Comparison of ENCODE assay signal across 11 mouse cellular contexts in the genomic region with DNA sequence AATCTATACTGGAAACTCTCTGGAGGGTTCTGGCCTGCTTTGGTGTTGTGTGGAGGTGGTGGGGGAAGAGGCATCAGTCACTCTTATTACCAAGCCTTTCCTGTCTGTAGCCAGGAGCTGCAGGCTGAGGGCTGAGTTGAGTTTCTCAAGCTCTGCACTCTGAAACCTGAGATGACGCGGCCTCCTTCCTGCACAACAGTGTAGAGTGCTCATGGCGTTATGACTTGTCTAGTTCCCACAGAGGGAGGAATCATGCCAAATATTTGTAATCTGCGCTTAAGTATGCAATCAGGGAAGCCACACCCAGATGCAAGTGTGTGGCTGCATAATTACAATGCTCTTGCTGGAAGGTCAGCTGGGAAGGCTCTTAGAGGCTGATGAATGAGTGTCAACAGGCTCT.
DNase-seq lines count a peak whose midpoint lies in the region; ATAC-seq and TF ChIP-seq lines count a peak whose summit lies in the region.
"Had no signal": no experiment of that assay in that cellular context is flagged by ENCODE, and none has a peak within 500 bp of the region (broad histone marks: within the 10 kb centered on the region; RNA-seq: fewer than 3 reads in every experiment).

No protein-coding gene starts in this region.

- H3K9ac ChIP-seq in intestine, embryonic 16.5 days (ENCODE audit: low read depth, low read length): no peak overlapping the region
- no peak overlapping the region for H3K9ac ChIP-seq in intestine, postnatal 0 days (ENCODE audit: low read depth, low read length)
- H3K9ac ChIP-seq in heart, embryonic 14.5 days (ENCODE audit: low read length): no peak overlapping the region
- H3K9ac ChIP-seq: intestine, embryonic 15.5 days; midbrain, embryonic 12.5 days had no signal

- H3K27ac ChIP-seq in intestine, embryonic 16.5 days (ENCODE audit: low read length): no peak overlapping the region
- no peak overlapping the region for H3K27ac ChIP-seq in intestine, postnatal 0 days (ENCODE audit: low read depth, low read length)
- peak overlapping the region in 1 of 2 experiments; percentile 44; a peak in 2 of 4 replicates for H3K27ac ChIP-seq in heart, embryonic 14.5 days (replicated peaks in 1 of 2; ENCODE audit: control insufficient read depth in 1 of 2, insufficient read depth in 1 of 2, low read depth in 2 of 2, low read length in 2 of 2)
- H3K27ac ChIP-seq: intestine, embryonic 15.5 days; midbrain, embryonic 12.5 days had no signal

- H3K27me3 ChIP-seq in intestine, embryonic 16.5 days (replicated peaks; ENCODE audit: control insufficient read depth, insufficient read depth, low read length): no peaks in the 10 kb centered on the region
- no peaks in the 10 kb centered on the region for H3K27me3 ChIP-seq in intestine, postnatal 0 days (replicated peaks; ENCODE audit: control insufficient read depth, insufficient read depth, low read length)
- no peaks in the 10 kb centered on the region for H3K27me3 ChIP-seq in heart, embryonic 14.5 days (ENCODE audit: control insufficient read depth, insufficient read depth, low read length)
- H3K27me3 ChIP-seq: intestine, embryonic 15.5 days; midbrain, embryonic 12.5 days had no signal

- WGBS in intestine, embryonic 16.5 days: 63% methylated on average over 4 of the region's 4 CpGs
- 58% methylated on average over 4 of the region's 4 CpGs for WGBS in intestine, postnatal 0 days
- 18% methylated on average over 4 of the region's 4 CpGs for WGBS in heart, embryonic 14.5 days

- DNase-seq in kidney, postnatal 36 days: peak; percentile 8 to 29
- peak; percentile 8 for DNase-seq in skeletal muscle tissue, adult 2 months (ENCODE audit: low read depth, low spot score)
- DNase-seq in ovary, postnatal 10 days (ENCODE audit: low spot score): no peak
- no peak for DNase-seq in left cerebral cortex, adult 11 months (ENCODE audit: low spot score)
- DNase-seq in frontal cortex, postnatal 10 days (ENCODE audit: low spot score in 2 of 2): no peak
- DNase-seq: cerebellum, adult 11 months had no signal

- ATAC-seq in intestine, embryonic 16.5 days: peak; percentile 23; the same call in 1 of the 2 replicates
- ATAC-seq in intestine, postnatal 0 days: no peak
- peak; percentile 87 for ATAC-seq in heart, embryonic 14.5 days (ENCODE audit: insufficient number of reproducible peaks, insufficient read depth, low FRiP score, low read depth)
- ATAC-seq: intestine, embryonic 15.5 days had no signal

- H3K4me2 ChIP-seq in intestine, embryonic 16.5 days (ENCODE audit: low read depth, low read length): no peak overlapping the region
- no peak overlapping the region for H3K4me2 ChIP-seq in intestine, postnatal 0 days (replicated peaks; ENCODE audit: low read depth)
- 0 out of 2 replicates have a peak overlapping the region, but pooled peaks have one; percentile 11 for H3K4me2 ChIP-seq in heart, embryonic 14.5 days (ENCODE audit: low read length)
- H3K4me2 ChIP-seq: intestine, embryonic 15.5 days; midbrain, embryonic 12.5 days had no signal

- H3K36me3 ChIP-seq in intestine, embryonic 16.5 days (ENCODE audit: control insufficient read depth, insufficient read depth, low read length): no peaks in the 10 kb centered on the region
- H3K36me3 ChIP-seq in intestine, postnatal 0 days (ENCODE audit: control insufficient read depth, insufficient read depth): no peaks in the 10 kb centered on the region
- no peaks in the 10 kb centered on the region for H3K36me3 ChIP-seq in heart, embryonic 14.5 days (ENCODE audit: control insufficient read depth, insufficient read depth, low read length)
- H3K36me3 ChIP-seq: intestine, embryonic 15.5 days; midbrain, embryonic 12.5 days had no signal

- no peaks in the 10 kb centered on the region for H3K4me1 ChIP-seq in intestine, embryonic 16.5 days (ENCODE audit: control insufficient read depth, insufficient read depth, low read length)
- no peaks in the 10 kb centered on the region for H3K4me1 ChIP-seq in intestine, postnatal 0 days (replicated peaks; ENCODE audit: control insufficient read depth, insufficient read depth, low read length)
- peaks cover 7 to 12% of the 10 kb centered on the region in 2 experiments for H3K4me1 ChIP-seq in heart, embryonic 14.5 days (ENCODE audit: control insufficient read depth in 2 of 2, insufficient read depth in 2 of 2, low read length in 2 of 2)
- H3K4me1 ChIP-seq: intestine, embryonic 15.5 days; midbrain, embryonic 12.5 days had no signal

- no peaks in the 10 kb centered on the region for H3K9me3 ChIP-seq in intestine, embryonic 16.5 days (ENCODE audit: control insufficient read depth, low read length)
- no peaks in the 10 kb centered on the region for H3K9me3 ChIP-seq in intestine, postnatal 0 days (ENCODE audit: control insufficient read depth)
- no peaks in the 10 kb centered on the region for H3K9me3 ChIP-seq in heart, embryonic 14.5 days (ENCODE audit: control insufficient read depth, low read length)
- H3K9me3 ChIP-seq: intestine, embryonic 15.5 days; midbrain, embryonic 12.5 days had no signal

- no peak for TF ChIP-seq CTCF in intestine, postnatal 0 days (IDR thresholded peaks at IDR 0.05; ENCODE audit: low read depth)

- H3K4me3 ChIP-seq in intestine, embryonic 16.5 days (ENCODE audit: low read length): no peak overlapping the region
- no peak overlapping the region for H3K4me3 ChIP-seq in intestine, postnatal 0 days (ENCODE audit: low read depth, low read length)
- no peak overlapping the region for H3K4me3 ChIP-seq in heart, embryonic 14.5 days (ENCODE audit: control insufficient read depth in 1 of 2, insufficient read depth in 1 of 2, low read depth in 1 of 2, low read length in 2 of 2)
- H3K4me3 ChIP-seq: intestine, embryonic 15.5 days; midbrain, embryonic 12.5 days had no signal

Comparison
In these comparisons a context has a peak if more than half of its experiments do, and no peak if none do; other contexts are left out.
1. DNase-seq: peak in kidney, postnatal 36 days (2 of 2) and skeletal muscle tissue, adult 2 months (single experiment); none in ovary, postnatal 10 days (single experiment), left cerebral cortex, adult 11 months (single experiment) and frontal cortex, postnatal 10 days (0 of 2).